Mouse (Mus musculus): ENCODE measurements at regions not wholly inside any gene's neighbourhood (a gene's known extent, or its start where the extent isn't known, plus 50 kb on each side); places are given as distances from the start of the nearest gene placed in this dataset.

GRCm38 (mm10) chr10:100716084-100716667, 125.9 kb downstream of the 1700017N19Rik start:
- TF ChIP-seq CTCF (IDR thresholded peaks at IDR 0.05; ENCODE audit: control insufficient read depth, insufficient read depth, low read length) (no peak), POLR2A (IDR thresholded peaks at IDR 0.05; ENCODE audit: borderline replicate concordance, control insufficient read depth, low read depth, low read length) (no peak)

Measured in bone marrow, adult 2 months (tissue).